Mouse (Mus musculus) liver, adult 2 months (tissue): ENCODE measurements around the gene Dpysl4.

ENCODE experiments used
- CTCF ChIP-seq: fragments of 200-500 bp; IDR thresholded peaks from 2 replicates; pipeline ENCODE4 v1.5.1; 2011; ENCODE audit warnings: low read depth, low read length, control low read depth
- POLR2A ChIP-seq: fragments of 200-500 bp; IDR thresholded peaks from 2 replicates; pipeline ENCODE4 v1.6.1; 2011; ENCODE audit warnings: low read length, control low read depth; ENCODE audit not compliant: insufficient read depth; ENCODE audit errors: extremely low read depth

DNA sequence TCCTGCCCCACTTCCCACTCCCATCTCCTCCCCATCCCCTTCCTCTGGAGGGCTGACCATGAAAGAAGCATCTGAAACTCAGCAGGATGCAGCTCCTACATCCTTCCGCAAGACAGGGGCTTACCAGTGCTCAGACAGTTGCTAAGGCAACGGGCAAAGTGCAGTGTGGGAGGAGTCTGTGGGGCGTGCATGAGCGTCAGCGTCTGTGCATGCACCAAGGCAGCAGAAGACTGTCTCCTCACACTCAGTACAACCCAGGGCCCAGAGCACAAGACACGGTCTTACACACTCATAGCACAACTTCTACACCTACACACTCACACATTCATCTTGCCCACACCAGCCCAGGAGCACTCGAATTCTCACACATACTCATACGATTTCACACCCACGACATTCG is 65.3 kb downstream of the Dpysl4 start:
- TF ChIP-seq CTCF = no peak
- TF ChIP-seq POLR2A = no peak
